Comparison of ENCODE assay signal across 7 mouse cellular contexts in genomic region chr19:38818766-38819426, GRCm38 (mm10). TPM values are rescaled to one million over a fixed set of nuclear protein-coding genes. Genes with fewer than 3 reads are reported as not detected.
A peak's percentile ranks its signal among the peaks of the same experiment; 100 is the strongest.
DNase-seq lines count a peak whose midpoint lies in the region; ATAC-seq lines count a peak whose summit lies in the region.

Noc3l (minus strand) TSS chr19:38819237.

- intact Hi-C loops in gastrocnemius, postnatal 36 days (cut with DNase I) = loop anchor here (10.0 kb wide), 1 partner anchor 594 kb away; the partner anchor contains the start of gene Fra10ac1
- intact Hi-C loops in left cerebral cortex, postnatal 36 days (cut with DNase I) = no loop called here

- no peaks in the 10 kb centered on the region for H3K9me3 ChIP-seq in intestine, embryonic 16.5 days (ENCODE audit: control insufficient read depth, low read length)
- H3K9me3 ChIP-seq in midbrain, embryonic 11.5 days (ENCODE audit: control insufficient read depth, low read length) = no peaks in the 10 kb centered on the region

- H3K4me3 ChIP-seq in intestine, embryonic 16.5 days (ENCODE audit: low read length) = peak within 1 kb of the TSS; percentile 74
- H3K4me3 ChIP-seq in midbrain, embryonic 11.5 days (ENCODE audit: low read depth, low read length) = peak within 1 kb of the TSS; percentile 82

- H3K9ac ChIP-seq in intestine, embryonic 16.5 days (ENCODE audit: low read depth, low read length) = peak within 1 kb of the TSS; percentile 83
- H3K9ac ChIP-seq in midbrain, embryonic 11.5 days (ENCODE audit: low read length) = peak within 1 kb of the TSS; percentile 85

- under 1% methylated on average over 38 of the region's 38 CpGs for WGBS in intestine, embryonic 16.5 days
- under 1% methylated on average over 37 of the region's 38 CpGs for WGBS in midbrain, embryonic 11.5 days

- 0 out of 2 replicates have a peak within 1 kb of the TSS, but pooled peaks have one; percentile 2 for H3K27ac ChIP-seq in intestine, embryonic 16.5 days (ENCODE audit: low read length)
- H3K27ac ChIP-seq in midbrain, embryonic 11.5 days (ENCODE audit: low read depth, low read length) = no peak within 1 kb of the TSS

- peaks cover 6% of the 10 kb centered on the region; the same call in 1 of the 2 replicates for H3K36me3 ChIP-seq in intestine, embryonic 16.5 days (ENCODE audit: control insufficient read depth, insufficient read depth, low read length)
- no peaks in the 10 kb centered on the region; the same call in 1 of the 2 replicates for H3K36me3 ChIP-seq in midbrain, embryonic 11.5 days (ENCODE audit: control insufficient read depth, insufficient read depth, low read length)

- H3K27me3 ChIP-seq in intestine, embryonic 16.5 days (replicated peaks; ENCODE audit: control insufficient read depth, insufficient read depth, low read length) = no peaks in the 10 kb centered on the region
- H3K27me3 ChIP-seq in midbrain, embryonic 11.5 days (ENCODE audit: control insufficient read depth, insufficient read depth, low read length) = no peaks in the 10 kb centered on the region

- peak; percentile 99 for ATAC-seq in intestine, embryonic 16.5 days
- ATAC-seq in midbrain, embryonic 11.5 days (ENCODE audit: low FRiP score) = peak; percentile 98

- peak within 1 kb of the TSS; percentile 74 for H3K4me2 ChIP-seq in intestine, embryonic 16.5 days (ENCODE audit: low read depth, low read length)
- H3K4me2 ChIP-seq in midbrain, embryonic 11.5 days = peak within 1 kb of the TSS; percentile 87

- H3K4me1 ChIP-seq in intestine, embryonic 16.5 days (ENCODE audit: control insufficient read depth, insufficient read depth, low read length) = peaks cover 5% of the 10 kb centered on the region
- H3K4me1 ChIP-seq in midbrain, embryonic 11.5 days (ENCODE audit: control insufficient read depth, insufficient read depth, low read length) = peaks cover 6% of the 10 kb centered on the region

- DNase-seq in adrenal gland, adult 2 months = peak; percentile 95
- DNase-seq in embryo, embryonic 11.5 days (ENCODE audit: low read depth, low spot score) = peak; percentile 89
- peak; percentile 92 for DNase-seq in gastrocnemius, postnatal 36 days
- peak; percentile 92 to 93 for DNase-seq in left cerebral cortex, postnatal 36 days (ENCODE audit: low spot score in 2 of 2)
- peak; percentile 100 for DNase-seq in midbrain, embryonic 11.5 days (ENCODE audit: low spot score, missing footprints)
- DNase-seq in skeletal muscle tissue, adult 2 months (ENCODE audit: low read depth, low spot score) = peak; percentile 81

RNA-seq across cellular contexts. Expression of gene Noc3l, which starts in this region (rescaled TPM):
- 10 to 100 TPM; 15.2 to 20.8 TPM for total RNA-seq in adrenal gland, adult 2 months (2021)
- 2.0 and 2.2 TPM in 2 replicates for polyA plus RNA-seq in adrenal gland, adult 2 months (2012; rRNA removed)
- total RNA-seq in gastrocnemius, postnatal 36 days (2021) = 1 to 10 TPM; 5.0 to 6.0 TPM
- polyA plus RNA-seq in intestine, embryonic 16.5 days (2015; fragmentation: Nextera tagmentation; extraction: Ambion mirVana) = 5.3 and 5.9 TPM in 2 replicates
- 10 to 100 TPM; 11.9 to 14.0 TPM for total RNA-seq in left cerebral cortex, postnatal 36 days (2021)
- 10.5 and 13.0 TPM in 2 replicates for polyA plus RNA-seq in midbrain, embryonic 11.5 days (2014; fragmentation: Nextera tagmentation; extraction: Ambion mirVana)
